Mouse (Mus musculus) hindbrain, embryonic 14.5 days (tissue): ENCODE results near the gene C1ql1. TPM values are rescaled to one million over a fixed set of nuclear protein-coding genes. Genes with fewer than 3 reads are reported as not detected.
A peak's percentile ranks its signal among the peaks of the same experiment; 100 is the strongest.

Source experiments
- ATAC-seq: fragments of 200-750 bp; cut with Nextera tagmentation; 2 replicates; pipeline ENCODE4 v1.8.0; 2017; ENCODE audit warnings: moderate number of reproducible peaks, mild to moderate bottlenecking, moderate TSS enrichment, moderate library complexity; ENCODE audit not compliant: low FRiP score
- DNase-seq: peaks from one replicate; pipeline ENCODE4 v3.0.0-alpha.2; 2015; ENCODE audit warnings: low spot score
- H3K27ac ChIP-seq: fragments of 300-500 bp; sonication (generic); 2 replicates; pipeline ENCODE4 v1.5.1; 2014; ENCODE audit warnings: mild to moderate bottlenecking, moderate library complexity
- H3K27me3 ChIP-seq: fragments of 300-500 bp; sonication (generic); 2 replicates; pipeline ENCODE4 v1.6.1; 2014; ENCODE audit warnings: mild to moderate bottlenecking, low read length, mixed read lengths; ENCODE audit not compliant: control insufficient read depth, insufficient read depth
- H3K36me3 ChIP-seq: fragments of 300-500 bp; sonication (generic); replicated peaks from 2 replicates; pipeline ENCODE4 v1.6.1; 2014; ENCODE audit not compliant: control insufficient read depth, insufficient read depth
- H3K4me1 ChIP-seq: fragments of 300-500 bp; sonication (generic); replicated peaks from 2 replicates; pipeline ENCODE4 v1.6.1; 2014; ENCODE audit warnings: antibody characterized with exemption, low read length, mixed read lengths; ENCODE audit not compliant: control insufficient read depth, insufficient read depth
- H3K4me2 ChIP-seq: fragments of 300-500 bp; sonication (generic); replicated peaks from 2 replicates; pipeline ENCODE4 v1.6.1; 2014; ENCODE audit warnings: mild to moderate bottlenecking, moderate library complexity
- H3K4me3 ChIP-seq: fragments of 300-500 bp; sonication (generic); replicated peaks from 2 replicates; pipeline ENCODE4 v1.5.1; 2014; ENCODE audit warnings: mild to moderate bottlenecking, low read length
- H3K9ac ChIP-seq: fragments of 300-500 bp; sonication (generic); 2 replicates; pipeline ENCODE4 v1.6.1; 2014
- H3K9me3 ChIP-seq: fragments of 300-500 bp; sonication (generic); 2 replicates; pipeline ENCODE4 v1.6.1; 2016; ENCODE audit warnings: low read length; ENCODE audit not compliant: control insufficient read depth
- WGBS: fragments of 180-500 bp; shearing (Covaris S2); extraction: QIAGEN DNeasy Blood & Tissue Kit; methylation state at CpG from one replicate; pipeline ENCODE4 v1.1.7; 2014; 5-methylcytosine and 5-hydroxymethylcytosine counted together
- polyA plus RNA-seq: library from polyadenylated mRNA; unstranded; fragments of >200 nt; fragmentation: Nextera tagmentation; extraction: Ambion mirVana; gene quantifications from 2 replicates; pipeline ENCODE4 v1.2.1, GENCODE M21; 2014

C1ql1 gene
- polyA plus RNA-seq, 1 experiment from 2014 or later, result 12.0 TPM

DNA sequence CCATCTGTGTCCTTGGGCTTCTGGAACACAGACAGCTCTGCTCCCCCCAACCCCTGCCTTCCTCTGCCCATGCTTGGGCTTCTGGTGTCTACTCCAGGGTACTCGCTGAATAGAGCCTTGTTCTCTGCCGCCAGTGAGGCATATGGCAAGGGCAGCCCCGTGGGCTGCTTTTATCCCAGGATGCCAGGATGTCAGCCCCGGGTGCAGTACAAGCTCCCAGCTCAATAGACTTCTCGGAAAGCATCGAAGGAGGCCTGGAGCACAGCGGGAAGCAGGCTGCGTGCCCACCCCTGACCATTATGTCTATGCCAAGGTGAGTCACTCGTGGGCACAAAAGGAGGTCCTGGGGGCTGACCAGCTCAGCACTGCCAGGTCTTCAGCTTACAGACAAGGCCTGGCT is 48.1 kb downstream of the C1ql1 start:
- Histone ChIP-seq H3K4me1 (no peaks in the 10 kb centered on the region), H3K9ac (no peak overlapping the region), H3K9me3 (no peaks in the 10 kb centered on the region), H3K36me3 (no peaks in the 10 kb centered on the region), H3K4me3 (no peak overlapping the region), H3K27ac (no peak overlapping the region), H3K4me2 (no peak overlapping the region), H3K27me3 (peaks cover 26% of the 10 kb centered on the region)
- peak; percentile 44 for DNase-seq
- peak; percentile 80; the same call in 1 of the 2 replicates for ATAC-seq
- WGBS, result 49% methylated on average over 9 of the region's 9 CpGs

DNA sequence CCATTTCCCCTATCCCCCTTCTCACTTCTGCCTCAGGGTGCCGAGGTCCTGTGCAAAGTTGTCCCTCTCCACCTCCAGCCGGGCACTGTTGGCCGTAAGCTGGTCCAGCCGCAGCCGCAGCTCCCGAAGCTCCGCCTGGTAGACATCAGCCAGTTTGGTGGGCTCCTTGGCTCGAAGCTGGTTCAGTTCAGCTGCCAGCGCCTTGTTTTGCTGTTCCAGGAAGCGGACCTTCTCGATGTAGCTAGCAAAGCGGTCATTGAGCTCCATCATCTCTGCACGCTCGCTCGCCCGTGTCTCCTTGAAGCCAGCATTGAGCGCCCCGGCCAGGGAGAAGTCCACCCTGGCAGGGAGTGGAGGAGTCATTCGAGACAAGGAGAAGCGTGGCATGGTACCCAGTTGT is 49.8 kb downstream of the C1ql1 start:
- no peak for ATAC-seq
- WGBS, result 81% methylated on average over 20 of the region's 20 CpGs
- no peak for DNase-seq
- no peak overlapping the region for H3K4me3 ChIP-seq
- no peaks in the 10 kb centered on the region for H3K9me3 ChIP-seq
- no peak overlapping the region for H3K4me2 ChIP-seq
- H3K9ac ChIP-seq, result no peak overlapping the region
- no peaks in the 10 kb centered on the region for H3K36me3 ChIP-seq
- H3K27me3 ChIP-seq, result peaks cover 42% of the 10 kb centered on the region
- H3K4me1 ChIP-seq, result 0 out of 2 replicates have a peak, but pooled peaks cover 4% of the 10 kb centered on the region
- H3K27ac ChIP-seq, result no peak overlapping the region

GRCm38 (mm10) chr11:102895779-102896178 is 50.7 kb downstream of the C1ql1 start:
- Histone ChIP-seq H3K27me3 (peaks cover 44% of the 10 kb centered on the region), H3K4me3 (no peak overlapping the region), H3K4me1 (0 out of 2 replicates have a peak, but pooled peaks cover 4% of the 10 kb centered on the region), H3K9ac (no peak overlapping the region), H3K9me3 (no peaks in the 10 kb centered on the region), H3K4me2 (no peak overlapping the region), H3K27ac (no peak overlapping the region), H3K36me3 (no peaks in the 10 kb centered on the region)
- DNase-seq (no peak), ATAC-seq (no peak)
- 77% methylated on average over 9 of the region's 9 CpGs for WGBS

DNA sequence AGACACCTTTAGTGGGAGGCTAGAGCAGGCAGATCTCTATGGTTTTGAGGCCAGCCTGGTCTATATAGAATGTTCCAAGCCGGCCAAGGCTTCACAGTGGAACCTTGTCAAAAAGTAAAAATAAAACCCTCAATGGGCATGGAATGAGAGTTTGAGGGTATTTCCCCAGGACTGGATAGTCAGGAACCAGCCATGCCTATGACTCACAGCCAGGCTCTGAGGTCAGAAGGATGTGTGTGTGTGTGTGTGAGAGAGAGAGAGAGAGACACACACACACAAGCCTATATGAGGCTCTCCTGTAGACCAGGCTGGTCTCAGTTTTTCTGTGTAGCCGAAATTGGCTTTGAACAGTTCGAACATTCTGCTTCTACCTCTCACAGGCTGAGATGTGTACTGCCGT is 51.8 kb downstream of the C1ql1 start:
- no peak for ATAC-seq
- H3K27ac ChIP-seq, result no peak overlapping the region
- 94% methylated on average over 4 of the region's 4 CpGs for WGBS

GRCm38 (mm10) chr11:102893015-102893651 is 53.4 kb downstream of the C1ql1 start:
- peak overlapping the region; percentile 24; the same call in 1 of the 2 replicates for H3K9ac ChIP-seq
- H3K36me3 ChIP-seq, result no peaks in the 10 kb centered on the region
- H3K4me1 ChIP-seq, result 0 out of 2 replicates have a peak, but pooled peaks cover 4% of the 10 kb centered on the region
- peak overlapping the region; percentile 46 for H3K4me2 ChIP-seq
- ATAC-seq (no peak; the same call in 1 of the 2 replicates), DNase-seq (peak; percentile 58)
- WGBS, result 3% methylated on average over 43 of the region's 43 CpGs
- H3K27ac ChIP-seq, result no peak overlapping the region
- peaks cover 42% of the 10 kb centered on the region for H3K27me3 ChIP-seq
- peak overlapping the region; percentile 14; the same call in 1 of the 2 replicates for H3K4me3 ChIP-seq
- no peaks in the 10 kb centered on the region for H3K9me3 ChIP-seq

More for the DNA sequence above, 51.8 kb downstream of the C1ql1 start:
- Histone ChIP-seq H3K4me3 (no peak overlapping the region), H3K27me3 (peaks cover 44% of the 10 kb centered on the region), H3K36me3 (no peaks in the 10 kb centered on the region), H3K4me2 (no peak overlapping the region), H3K9ac (no peak overlapping the region), H3K9me3 (no peaks in the 10 kb centered on the region), H3K4me1 (0 out of 2 replicates have a peak, but pooled peaks cover 4% of the 10 kb centered on the region)
- no peak for DNase-seq

DNA sequence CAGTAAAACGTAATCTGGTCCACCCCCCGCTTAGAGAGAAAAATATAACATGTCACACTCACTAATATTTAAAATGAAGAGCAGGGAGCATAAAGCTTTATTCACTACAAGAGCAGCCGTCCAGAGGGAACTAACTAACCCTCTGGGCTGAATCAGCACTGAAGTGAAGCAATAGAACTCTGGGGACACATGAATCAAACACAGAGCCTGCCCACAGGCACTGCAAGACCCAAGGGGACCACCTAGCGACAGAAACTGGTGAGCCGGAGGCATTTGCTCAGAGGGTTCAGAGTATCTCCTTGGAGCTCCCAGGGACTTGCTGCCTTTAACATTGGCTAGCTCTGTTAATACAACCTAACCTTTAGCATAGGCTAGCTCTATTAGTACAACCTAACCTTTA is 56.4 kb downstream of the C1ql1 start:
- Histone ChIP-seq H3K4me2 (no peak overlapping the region), H3K36me3 (no peaks in the 10 kb centered on the region), H3K4me1 (0 out of 2 replicates have a peak, but pooled peaks cover 4% of the 10 kb centered on the region), H3K9ac (no peak overlapping the region), H3K27ac (no peak overlapping the region), H3K27me3 (peaks cover 39% of the 10 kb centered on the region), H3K9me3 (no peaks in the 10 kb centered on the region), H3K4me3 (no peak overlapping the region)
- WGBS, result 57% methylated on average over 5 of the region's 5 CpGs
- ATAC-seq, result no peak
- no peak for DNase-seq

Other genes starting within 250 kb of the C1ql1 start
- 31.3 and 38.4 TPM in 2 replicates for gene Ccdc43, start 248.9 kb downstream of the C1ql1 start, polyA plus RNA-seq
- gene Adam11, start 185.2 kb downstream of the C1ql1 start, polyA plus RNA-seq, result 19.2 and 24.1 TPM in 2 replicates
- 31.2 and 34.3 TPM in 2 replicates for gene Gjc1, start 127.0 kb downstream of the C1ql1 start, polyA plus RNA-seq
- gene Higd1b, start 110.8 kb downstream of the C1ql1 start, polyA plus RNA-seq, result 9.4 and 9.8 TPM in 2 replicates
- 110 and 123 TPM in 2 replicates for gene Eftud2, start 65.7 kb downstream of the C1ql1 start, polyA plus RNA-seq
- 2.2 and 2.8 TPM in 2 replicates for gene Ccdc103, start 65.5 kb downstream of the C1ql1 start, polyA plus RNA-seq
- gene Fam187a, start 61.5 kb downstream of the C1ql1 start, polyA plus RNA-seq, result 0.12 TPM in 1 of 2 replicates, not detected in the other
- 0.66 and 1.9 TPM in 2 replicates for gene Gfap, start 45.8 kb downstream of the C1ql1 start, polyA plus RNA-seq
- gene Kif18b, start 21.6 kb downstream of the C1ql1 start, polyA plus RNA-seq, result 0.79 and 1.5 TPM in 2 replicates
- 31.8 and 34.3 TPM in 2 replicates for gene Nmt1, start 81.5 kb upstream of the C1ql1 start, polyA plus RNA-seq
- 161 and 166 TPM in 2 replicates for gene Dcakd, start 81.6 kb upstream of the C1ql1 start, polyA plus RNA-seq
- gene Plcd3, start 155.0 kb upstream of the C1ql1 start, polyA plus RNA-seq, result 1.7 and 1.9 TPM in 2 replicates
- 8.3 and 10.6 TPM in 2 replicates for gene Acbd4, start 155.0 kb upstream of the C1ql1 start, polyA plus RNA-seq
- 5.3 and 5.6 TPM in 2 replicates for gene Hexim1, start 169.5 kb upstream of the C1ql1 start, polyA plus RNA-seq
- 20.9 and 24.2 TPM in 2 replicates for gene Hexim2, start 185.7 kb upstream of the C1ql1 start, polyA plus RNA-seq
- gene Fmnl1, start 224.4 kb upstream of the C1ql1 start, polyA plus RNA-seq, result 6.1 and 8.0 TPM in 2 replicates